Mouse (Mus musculus): Measurements from ENCODE around the gene Enah. TPM values are rescaled to one million over a fixed set of nuclear protein-coding genes. Genes with fewer than 3 reads are reported as not detected.

Enah gene
- 14.7 and 14.8 TPM in 2 replicates for polyA plus RNA-seq (2015; fragmentation: Nextera tagmentation; extraction: Ambion mirVana)

DNA sequence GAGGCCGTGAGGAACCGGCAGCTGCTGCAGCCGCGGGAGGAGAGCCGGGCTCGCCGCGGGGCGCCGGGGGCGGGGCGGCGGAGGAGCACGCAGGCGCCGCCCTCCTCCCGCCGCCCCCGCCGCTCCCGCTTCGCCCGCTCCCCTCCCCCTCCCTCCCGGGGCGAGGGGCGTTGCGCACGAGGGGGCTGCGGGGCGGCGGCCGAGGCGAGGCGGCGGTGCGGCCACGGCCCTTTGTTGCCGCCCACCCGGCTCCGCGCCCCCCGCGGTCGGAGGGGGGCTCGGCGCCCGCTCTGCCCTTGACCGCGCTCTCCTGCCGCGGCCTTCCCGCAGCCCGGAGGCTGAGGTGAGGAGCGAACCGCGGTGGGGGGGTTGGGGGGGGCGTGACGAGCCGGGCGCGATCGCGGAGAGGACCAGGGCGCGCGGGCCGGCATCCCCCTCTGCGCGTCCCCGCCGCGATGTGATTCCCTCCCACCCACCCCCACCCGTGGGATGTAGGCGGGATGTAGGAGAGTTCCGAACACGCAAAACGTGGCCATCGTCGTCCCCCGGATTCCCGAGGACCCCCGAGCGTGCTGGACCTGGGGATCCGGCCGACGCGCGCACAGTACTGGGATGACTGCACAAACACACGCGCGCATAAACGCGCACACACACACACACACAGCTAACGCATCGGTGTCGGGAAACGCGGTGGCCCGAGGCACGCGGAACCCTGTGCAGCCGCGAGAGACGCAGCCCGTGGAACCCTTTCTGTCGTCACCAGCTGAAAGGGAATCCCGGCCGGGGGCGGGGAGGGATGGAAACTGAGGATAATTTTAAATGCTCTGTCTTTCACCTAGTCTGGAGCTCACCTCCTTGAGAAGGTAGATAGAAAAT is at the start of gene Enah:
Enah (minus strand) TSS at position 65 of the 876 bp plus-strand sequence.
- Histone ChIP-seq H3K27me3 (replicated peaks) (no peaks in the 10 kb centered on the region), H3K4me2 (peak within 1 kb of the TSS; percentile 73), H3K4me3 (peak within 1 kb of the TSS; percentile 92), H3K9me3 (no peaks in the 10 kb centered on the region), H3K9ac (peak within 1 kb of the TSS; percentile 99), H3K27ac (replicated peaks) (peak within 1 kb of the TSS; percentile 95), H3K36me3 (peaks cover 6% of the 10 kb centered on the region; the same call in 1 of the 2 replicates), H3K4me1 (peaks cover 46% of the 10 kb centered on the region)
- ATAC-seq (ENCODE audit: extremely low read depth, insufficient number of reproducible peaks, low FRiP score, low TSS enrichment), result peak; percentile 79
- under 1% methylated on average over 82 of the region's 109 CpGs for WGBS

DNA sequence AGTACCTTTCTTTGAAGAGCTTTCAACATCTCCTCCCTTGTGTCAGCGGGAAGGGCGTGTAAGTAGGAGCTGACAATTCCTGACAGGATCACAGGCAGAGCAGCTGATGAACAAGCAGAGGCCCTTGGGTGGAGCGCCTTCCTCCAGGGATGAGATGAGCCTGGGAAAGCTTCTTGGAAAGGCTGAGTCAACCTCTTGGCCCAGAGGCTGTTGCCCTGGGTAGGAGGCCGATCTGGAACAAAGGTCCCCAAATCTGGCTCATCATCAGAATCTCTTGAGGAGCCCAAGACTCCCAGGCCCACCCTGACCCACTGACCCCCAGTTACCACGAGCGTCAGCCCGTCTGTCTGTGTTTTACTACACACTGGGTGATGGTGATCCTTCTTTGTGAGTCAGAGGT is 48.3 kb upstream of the Enah start:
- ATAC-seq (ENCODE audit: extremely low read depth, insufficient number of reproducible peaks, low FRiP score, low TSS enrichment), result no peak
- H3K27me3 ChIP-seq (replicated peaks), result no peaks in the 10 kb centered on the region
- H3K4me3 ChIP-seq, result no peak overlapping the region
- no peaks in the 10 kb centered on the region for H3K36me3 ChIP-seq
- no peak overlapping the region for H3K4me2 ChIP-seq
- whole genome bisulfite sequencing, result 49% methylated on average over 7 of the region's 7 CpGs
- H3K9ac ChIP-seq, result no peak overlapping the region
- H3K27ac ChIP-seq (replicated peaks), result no peak overlapping the region
- no peaks in the 10 kb centered on the region for H3K9me3 ChIP-seq
- H3K4me1 ChIP-seq, result peaks cover 10% of the 10 kb centered on the region

DNA sequence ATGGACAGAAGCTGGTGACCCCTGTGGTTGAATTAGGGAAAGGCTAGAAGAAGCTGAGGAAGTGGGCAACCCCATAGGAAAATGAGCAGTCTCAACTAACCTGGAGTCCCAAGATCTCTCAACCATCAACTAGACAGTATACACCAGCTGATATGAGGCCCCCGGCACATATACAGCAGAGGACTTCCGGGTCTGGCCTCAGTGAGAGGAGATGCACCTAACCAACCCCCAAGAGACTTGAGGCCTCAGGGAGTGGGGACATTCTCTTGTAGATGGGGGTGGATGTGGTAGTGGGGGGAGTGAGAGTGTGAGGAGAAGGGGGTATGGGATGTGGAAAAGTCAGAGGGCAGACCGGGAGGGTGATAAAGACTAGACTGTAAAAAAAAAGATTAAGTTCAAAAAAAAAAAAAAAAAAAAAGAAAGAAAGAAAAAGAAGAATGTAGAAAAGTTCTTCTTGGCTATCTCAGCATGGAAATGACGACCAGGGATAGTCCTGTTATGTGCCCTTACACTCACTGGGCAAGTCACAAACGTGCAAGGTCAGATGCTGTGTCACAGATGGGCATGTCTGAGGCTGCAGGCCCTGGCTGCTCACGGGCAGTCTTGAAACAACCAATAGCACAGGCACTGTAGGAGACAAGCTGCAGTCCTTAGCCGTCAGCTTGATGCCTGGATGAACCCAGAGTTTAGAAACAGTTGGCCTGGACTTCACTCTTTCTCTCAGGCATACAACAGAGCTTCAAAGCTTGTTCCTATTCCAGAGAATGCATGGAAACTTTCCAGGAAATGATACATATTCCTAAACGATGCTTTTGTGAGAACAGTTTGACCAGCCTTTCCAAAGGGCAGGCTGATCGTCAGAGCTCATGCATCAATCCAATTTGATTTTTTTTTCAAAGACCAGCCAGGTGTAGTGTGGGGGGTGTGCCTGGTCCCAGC is 47.0 kb upstream of the Enah start:
- no peak overlapping the region for H3K4me2 ChIP-seq
- no peak overlapping the region for H3K4me3 ChIP-seq
- H3K36me3 ChIP-seq, result no peaks in the 10 kb centered on the region
- H3K27me3 ChIP-seq (replicated peaks), result no peaks in the 10 kb centered on the region
- H3K27ac ChIP-seq (replicated peaks), result no peak overlapping the region
- no peak for ATAC-seq (ENCODE audit: extremely low read depth, insufficient number of reproducible peaks, low FRiP score, low TSS enrichment)
- WGBS, result 62% methylated on average over 9 of the region's 9 CpGs
- H3K9me3 ChIP-seq, result no peaks in the 10 kb centered on the region
- H3K4me1 ChIP-seq, result peaks cover 10% of the 10 kb centered on the region
- no peak overlapping the region for H3K9ac ChIP-seq

DNA sequence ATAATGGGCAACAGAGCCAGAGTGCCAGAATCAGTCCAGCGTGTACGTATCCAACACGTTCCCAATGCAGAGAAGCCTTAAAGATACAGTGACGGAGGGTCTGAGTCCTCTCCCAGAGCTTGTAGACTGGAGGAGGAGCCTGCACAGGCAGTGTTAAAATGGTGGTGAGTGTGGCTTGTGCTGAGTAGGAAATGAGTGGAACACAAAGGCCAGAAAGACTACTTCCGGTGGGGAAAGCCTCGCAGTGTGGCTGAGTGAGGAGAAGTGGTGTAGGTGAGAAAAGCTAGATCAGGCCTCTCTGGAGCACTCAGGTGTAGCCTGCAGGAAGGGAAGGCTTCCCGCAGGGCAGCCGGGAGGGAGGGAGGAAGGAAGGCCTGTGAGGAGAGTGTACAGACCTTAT is 43.9 kb upstream of the Enah start:
- Histone ChIP-seq H3K4me3 (no peak overlapping the region), H3K27me3 (replicated peaks) (no peaks in the 10 kb centered on the region), H3K36me3 (no peaks in the 10 kb centered on the region), H3K9me3 (no peaks in the 10 kb centered on the region), H3K4me1 (peaks cover 10% of the 10 kb centered on the region), H3K27ac (replicated peaks) (no peak overlapping the region), H3K4me2 (no peak overlapping the region), H3K9ac (no peak overlapping the region)
- 53% methylated on average over 8 of the region's 8 CpGs for WGBS
- ATAC-seq (ENCODE audit: extremely low read depth, insufficient number of reproducible peaks, low FRiP score, low TSS enrichment), result no peak

DNA sequence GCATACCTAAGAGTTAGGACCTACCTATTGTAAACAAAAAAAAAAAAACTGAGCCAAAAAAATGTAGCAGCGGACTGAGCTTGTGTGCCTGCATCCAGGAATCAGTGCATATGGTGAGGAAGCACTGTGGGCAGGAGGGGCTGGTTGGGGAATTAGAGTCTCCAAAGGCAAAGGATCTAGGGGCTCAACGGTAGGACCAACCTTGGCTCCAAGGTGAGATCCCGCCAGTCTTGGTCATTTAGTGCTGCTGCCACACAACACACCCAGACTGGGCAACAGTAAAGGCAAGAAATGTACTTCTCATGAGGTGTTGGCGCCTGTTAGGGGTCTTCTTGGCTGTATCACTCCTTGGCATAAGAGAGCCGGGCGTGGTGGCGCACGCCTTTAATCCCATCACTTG is 43.0 kb upstream of the Enah start:
- ATAC-seq (ENCODE audit: extremely low read depth, insufficient number of reproducible peaks, low FRiP score, low TSS enrichment), result no peak
- Histone ChIP-seq H3K4me3 (no peak overlapping the region), H3K4me2 (no peak overlapping the region), H3K9me3 (no peaks in the 10 kb centered on the region), H3K27me3 (replicated peaks) (no peaks in the 10 kb centered on the region), H3K27ac (replicated peaks) (no peak overlapping the region), H3K9ac (no peak overlapping the region), H3K4me1 (peaks cover 8% of the 10 kb centered on the region; the same call in 1 of the 2 replicates), H3K36me3 (no peaks in the 10 kb centered on the region)
- 90% methylated on average over 8 of the region's 8 CpGs for WGBS

DNA sequence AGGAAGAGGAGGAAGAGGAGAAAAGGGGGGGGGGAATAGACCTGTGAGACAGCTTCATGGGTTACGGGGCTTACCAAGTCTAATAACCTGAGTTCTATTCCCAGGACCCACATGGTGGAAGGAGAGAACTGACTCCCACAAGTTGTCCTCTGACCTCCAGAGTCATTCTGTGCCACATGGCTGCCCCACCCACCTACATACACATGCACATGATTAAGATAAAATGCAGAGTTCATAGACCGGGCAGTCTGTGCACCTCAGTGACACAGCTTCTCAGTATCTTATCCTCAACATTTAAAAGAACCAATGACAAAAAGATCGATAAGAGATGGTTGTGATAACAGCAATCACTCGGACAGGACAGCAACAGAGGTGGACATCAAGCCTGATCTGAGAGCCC is 41.4 kb upstream of the Enah start:
- Histone ChIP-seq H3K9ac (no peak overlapping the region), H3K4me1 (peaks cover 17% of the 10 kb centered on the region; the same call in 1 of the 2 replicates), H3K4me2 (no peak overlapping the region), H3K4me3 (no peak overlapping the region), H3K9me3 (no peaks in the 10 kb centered on the region), H3K27ac (replicated peaks) (no peak overlapping the region), H3K27me3 (replicated peaks) (no peaks in the 10 kb centered on the region), H3K36me3 (no peaks in the 10 kb centered on the region)
- WGBS, result 70% methylated on average over 4 of the region's 4 CpGs
- ATAC-seq (ENCODE audit: extremely low read depth, insufficient number of reproducible peaks, low FRiP score, low TSS enrichment), result no peak

DNA sequence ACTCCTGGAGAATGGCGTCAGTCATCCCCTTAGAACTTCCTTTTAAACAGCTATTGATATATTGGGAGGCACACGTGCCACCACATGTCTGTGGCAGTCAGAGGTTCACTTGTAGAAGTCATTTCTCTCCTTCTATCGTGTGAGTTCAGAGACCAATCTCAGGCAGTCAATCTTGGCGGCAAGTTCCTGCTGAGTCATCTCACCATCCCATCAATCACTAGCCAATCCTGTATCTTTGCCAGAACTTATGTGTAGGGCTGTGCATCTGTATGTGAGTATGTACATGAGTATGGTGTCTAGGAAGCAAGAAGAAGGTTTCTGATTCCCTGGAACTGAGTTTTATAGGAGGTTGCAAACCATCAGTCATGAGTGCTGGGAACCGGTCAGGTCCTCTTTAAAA is 40.0 kb upstream of the Enah start:
- no peaks in the 10 kb centered on the region for H3K36me3 ChIP-seq
- no peak overlapping the region for H3K4me3 ChIP-seq
- ATAC-seq (ENCODE audit: extremely low read depth, insufficient number of reproducible peaks, low FRiP score, low TSS enrichment), result no peak
- 77% methylated on average over 5 of the region's 5 CpGs for WGBS
- no peak overlapping the region for H3K9ac ChIP-seq
- no peaks in the 10 kb centered on the region for H3K9me3 ChIP-seq
- no peak overlapping the region for H3K4me2 ChIP-seq
- no peaks in the 10 kb centered on the region for H3K27me3 ChIP-seq (replicated peaks)
- H3K4me1 ChIP-seq, result peaks cover 26% of the 10 kb centered on the region
- H3K27ac ChIP-seq (replicated peaks), result no peak overlapping the region

DNA sequence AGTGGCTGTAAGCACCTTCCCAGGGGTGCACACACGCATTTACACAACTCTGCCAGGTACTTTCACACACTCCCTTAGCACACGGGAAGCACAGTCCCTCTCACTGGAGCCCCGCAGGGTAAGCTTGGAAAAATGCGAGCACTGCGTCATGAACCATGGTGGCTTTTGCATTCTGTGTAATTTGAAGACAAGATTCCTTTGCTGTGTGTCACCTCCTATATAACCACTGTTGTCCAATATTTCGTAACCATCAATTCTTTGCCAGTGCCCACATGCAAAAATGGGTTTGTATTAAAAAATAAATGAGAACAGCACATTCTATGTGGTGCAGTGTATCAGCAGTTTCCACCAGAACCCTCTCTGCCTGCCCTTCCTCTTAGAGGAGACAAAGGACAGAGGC is 38.2 kb upstream of the Enah start:
- Histone ChIP-seq H3K4me3 (no peak overlapping the region), H3K9me3 (no peaks in the 10 kb centered on the region), H3K27me3 (replicated peaks) (no peaks in the 10 kb centered on the region), H3K27ac (replicated peaks) (no peak overlapping the region), H3K4me2 (no peak overlapping the region), H3K9ac (no peak overlapping the region), H3K36me3 (no peaks in the 10 kb centered on the region), H3K4me1 (peaks cover 23% of the 10 kb centered on the region)
- ATAC-seq (ENCODE audit: extremely low read depth, insufficient number of reproducible peaks, low FRiP score, low TSS enrichment), result no peak
- 77% methylated on average over 6 of the region's 6 CpGs for WGBS

DNA sequence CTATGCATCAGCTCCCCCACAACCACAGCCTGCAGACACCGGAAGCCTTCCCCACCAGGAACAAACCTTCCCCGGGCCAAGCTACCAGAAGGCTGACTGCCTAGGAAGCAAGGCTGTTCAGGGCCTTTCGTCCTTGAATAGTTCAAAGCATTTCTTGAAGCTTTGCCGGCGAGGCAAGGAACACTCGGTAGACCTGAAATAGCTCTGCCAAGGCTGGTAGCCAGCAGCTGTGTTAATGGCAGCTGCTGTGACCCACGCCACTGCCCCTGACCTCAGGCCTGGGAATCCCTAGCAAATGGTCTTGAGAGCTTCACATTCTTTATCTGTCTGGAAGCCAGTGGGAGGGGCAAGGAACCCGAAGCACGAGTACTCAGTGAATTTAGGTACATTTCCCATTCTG is 35.3 kb upstream of the Enah start:
- no peak for ATAC-seq (ENCODE audit: extremely low read depth, insufficient number of reproducible peaks, low FRiP score, low TSS enrichment)
- Histone ChIP-seq H3K27me3 (replicated peaks) (no peaks in the 10 kb centered on the region), H3K4me2 (no peak overlapping the region), H3K9me3 (no peaks in the 10 kb centered on the region), H3K4me1 (peaks cover 31% of the 10 kb centered on the region), H3K27ac (replicated peaks) (peak overlapping the region; percentile 48), H3K36me3 (no peaks in the 10 kb centered on the region), H3K9ac (peak overlapping the region; percentile 24; the same call in 1 of the 2 replicates), H3K4me3 (no peak overlapping the region)
- WGBS, result 25% methylated on average over 9 of the region's 9 CpGs

DNA sequence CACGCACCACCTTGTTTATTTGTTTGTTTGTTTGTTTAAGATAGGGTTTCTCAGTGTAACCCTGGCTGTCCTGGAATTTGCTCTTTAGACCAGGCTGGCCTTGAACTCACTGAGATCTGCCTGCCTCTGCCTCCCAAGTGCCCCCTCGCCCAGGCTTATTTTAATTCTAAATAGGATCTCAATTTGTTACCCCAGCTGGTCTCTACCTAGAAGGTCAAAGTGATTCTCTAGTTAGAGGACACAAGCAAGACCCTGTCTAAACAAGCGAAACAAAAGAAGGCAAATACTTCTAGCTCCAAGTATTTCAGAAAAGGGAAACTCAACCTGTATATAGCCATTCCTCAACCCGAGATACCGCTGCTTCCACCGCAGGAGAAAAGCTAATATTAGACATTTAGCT is 34.9 kb upstream of the Enah start:
- Histone ChIP-seq H3K36me3 (no peaks in the 10 kb centered on the region), H3K9me3 (no peaks in the 10 kb centered on the region), H3K4me3 (no peak overlapping the region), H3K4me2 (no peak overlapping the region), H3K27me3 (replicated peaks) (no peaks in the 10 kb centered on the region), H3K27ac (replicated peaks) (peak overlapping the region; percentile 48; the same call in 1 of the 2 replicates), H3K9ac (no peak overlapping the region), H3K4me1 (peaks cover 31% of the 10 kb centered on the region)
- WGBS, result 77% methylated on average over 6 of the region's 6 CpGs
- ATAC-seq (ENCODE audit: extremely low read depth, insufficient number of reproducible peaks, low FRiP score, low TSS enrichment), result no peak

DNA sequence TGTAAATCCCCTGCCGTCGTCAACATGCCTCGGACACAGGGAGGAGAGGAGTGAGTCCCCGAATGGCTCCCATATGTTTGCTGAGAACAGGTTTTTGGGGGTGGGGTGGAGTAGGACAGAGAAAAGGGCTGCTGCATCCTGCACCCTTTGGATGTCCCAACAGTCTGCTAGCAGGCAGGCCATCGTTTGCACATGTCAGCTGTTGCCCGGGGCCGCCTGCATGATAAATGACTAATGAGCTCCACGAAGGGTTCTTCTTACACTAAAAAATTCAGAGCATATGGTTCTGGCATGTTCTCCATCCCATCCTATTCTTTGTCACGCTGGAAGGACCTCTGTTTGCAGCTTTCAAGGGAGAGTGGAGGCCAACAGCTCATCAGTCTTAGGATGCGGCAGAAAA is 33.2 kb upstream of the Enah start:
- no peak for ATAC-seq (ENCODE audit: extremely low read depth, insufficient number of reproducible peaks, low FRiP score, low TSS enrichment)

More for the DNA sequence above, 33.2 kb upstream of the Enah start:
- Histone ChIP-seq H3K4me3 (no peak overlapping the region), H3K4me2 (no peak overlapping the region), H3K9me3 (no peaks in the 10 kb centered on the region), H3K36me3 (no peaks in the 10 kb centered on the region), H3K27me3 (replicated peaks) (no peaks in the 10 kb centered on the region), H3K27ac (replicated peaks) (0 out of 2 replicates have a peak overlapping the region, but pooled peaks have one; percentile 28), H3K9ac (no peak overlapping the region), H3K4me1 (peaks cover 30% of the 10 kb centered on the region)
- 62% methylated on average over 10 of the region's 10 CpGs for WGBS

Data from heart, embryonic 13.5 days (tissue).